Comparison of ENCODE assay signal across 8 mouse cellular contexts in genomic region chr2:145887937-145888765, GRCm38 (mm10). TPM values are rescaled to one million over a fixed set of nuclear protein-coding genes. Genes with fewer than 3 reads are reported as not detected.
DNase-seq lines count a peak whose midpoint lies in the region; ATAC-seq and TF ChIP-seq lines count a peak whose summit lies in the region.

No protein-coding gene starts in this region.

- ATAC-seq in neural tube, embryonic 11.5 days (ENCODE audit: insufficient read depth, low FRiP score, low TSS enrichment), result no peak
- ATAC-seq in liver, embryonic 14.5 days (ENCODE audit: insufficient read depth), result peak; percentile 54; the same call in 1 of the 2 replicates

- no peak overlapping the region for H3K27ac ChIP-seq in neural tube, embryonic 11.5 days (ENCODE audit: low read depth, low read length)
- no peak overlapping the region for H3K27ac ChIP-seq in liver, embryonic 14.5 days

- no peaks in the 10 kb centered on the region for H3K4me1 ChIP-seq in neural tube, embryonic 11.5 days (ENCODE audit: control insufficient read depth, insufficient read depth, low read length)
- peaks cover 0 to 8% of the 10 kb centered on the region in 2 experiments; a peak in 2 of 4 replicates for H3K4me1 ChIP-seq in liver, embryonic 14.5 days (replicated peaks; ENCODE audit: control insufficient read depth in 2 of 2, insufficient read depth in 2 of 2, low read length in 1 of 2)

- TF ChIP-seq EP300 in liver, embryonic 14.5 days (IDR thresholded peaks at IDR 0.05; ENCODE audit: low read depth), result no peak

- TF ChIP-seq CTCF in liver, embryonic 14.5 days (IDR thresholded peaks at IDR 0.05; ENCODE audit: low read depth), result peak; percentile 47

- DNase-seq in neural tube, embryonic 11.5 days (ENCODE audit: low spot score), result peak; percentile 39
- no peak for DNase-seq in neural tube, embryonic 10.5 days (ENCODE audit: extremely low spot score, low spot score)
- DNase-seq in adrenal gland, postnatal 36 days, result peak; percentile 48 to 60
- peak; percentile 78 for DNase-seq in gastrocnemius, postnatal 25 days
- peak; percentile 72 for DNase-seq in kidney, adult 9 months
- peak in 2 of 3 experiments; percentile 19 to 30 for DNase-seq in liver, embryonic 14.5 days (ENCODE audit: low read depth in 3 of 3, low spot score in 3 of 3)
- peak; percentile 23 for DNase-seq in splenic B cell, adult 2 months (ENCODE audit: low read depth, low spot score)
- no peak for DNase-seq in yolk sac, embryonic 10.5 days (ENCODE audit: low spot score)

- WGBS in neural tube, embryonic 11.5 days, result 72% methylated on average over 14 of the region's 14 CpGs
- WGBS in liver, embryonic 14.5 days (ENCODE audit: insufficient replicate concordance), result 48% methylated on average over 14 of the region's 14 CpGs

- H3K9me3 ChIP-seq in neural tube, embryonic 11.5 days (ENCODE audit: control insufficient read depth, low read length), result no peaks in the 10 kb centered on the region
- H3K9me3 ChIP-seq in liver, embryonic 14.5 days (ENCODE audit: control insufficient read depth, low read length), result no peaks in the 10 kb centered on the region

- H3K36me3 ChIP-seq in neural tube, embryonic 11.5 days (ENCODE audit: control insufficient read depth, insufficient read depth, low read length), result no peaks in the 10 kb centered on the region
- no peaks in the 10 kb centered on the region for H3K36me3 ChIP-seq in liver, embryonic 14.5 days (replicated peaks; ENCODE audit: control insufficient read depth, insufficient read depth, low read depth)
- no peaks in the 10 kb centered on the region for H3K36me3 ChIP-seq in splenic B cell, adult 2 months (ENCODE audit: control insufficient read depth, insufficient read depth, low read length, poor library complexity, severe bottlenecking)

- no peak overlapping the region for H3K9ac ChIP-seq in neural tube, embryonic 11.5 days (ENCODE audit: low read length)
- H3K9ac ChIP-seq in liver, embryonic 14.5 days (replicated peaks), result no peak overlapping the region

- no peak overlapping the region for H3K4me3 ChIP-seq in neural tube, embryonic 11.5 days (ENCODE audit: low read depth, low read length)
- H3K4me3 ChIP-seq in liver, embryonic 14.5 days (ENCODE audit: insufficient read depth in 1 of 2, low read depth in 2 of 2, low read length in 2 of 2), result no peak overlapping the region

- H3K4me2 ChIP-seq in neural tube, embryonic 11.5 days (ENCODE audit: low read depth), result no peak overlapping the region
- H3K4me2 ChIP-seq in liver, embryonic 14.5 days (ENCODE audit: low read depth), result no peak overlapping the region

- no peaks in the 10 kb centered on the region for H3K27me3 ChIP-seq in neural tube, embryonic 11.5 days (ENCODE audit: control insufficient read depth, insufficient read depth, low read length)
- H3K27me3 ChIP-seq in liver, embryonic 14.5 days (ENCODE audit: control insufficient read depth, insufficient read depth, low read length), result no peaks in the 10 kb centered on the region
- no peaks in the 10 kb centered on the region for H3K27me3 ChIP-seq in splenic B cell, adult 2 months (ENCODE audit: control insufficient read depth, insufficient read depth, low read length, poor library complexity, severe bottlenecking)

RNA-seq across cellular contexts. Expression of gene Naa20, which starts 13.7 kb away (rescaled TPM):
- 156 and 164 TPM in 2 replicates for polyA plus RNA-seq in neural tube, embryonic 11.5 days (2014; fragmentation: Nextera tagmentation; extraction: Ambion mirVana)
- total RNA-seq in adrenal gland, postnatal 36 days (2021), result 10 to 100 TPM; 51.3 to 60.0 TPM
- 10 to 100 TPM; 54.6 to 57.2 TPM for total RNA-seq in gastrocnemius, postnatal 25 days (2021)
- polyA plus RNA-seq in liver, embryonic 14.5 days (2012; rRNA removed), result 17.2 and 29.9 TPM in 2 replicates
- polyA plus RNA-seq in liver, embryonic 14.5 days (2014; fragmentation: Nextera tagmentation; extraction: Ambion mirVana), result 70.2 and 73.7 TPM in 2 replicates

RNA-seq across cellular contexts. Expression of gene Cfap61, which starts 46.4 kb away (rescaled TPM):
- polyA plus RNA-seq in neural tube, embryonic 11.5 days (2014; fragmentation: Nextera tagmentation; extraction: Ambion mirVana), result 0.91 and 3.1 TPM in 2 replicates
- total RNA-seq in adrenal gland, postnatal 36 days (2021), result 10 to 100 TPM; 21.3 to 27.2 TPM
- not detected for total RNA-seq in gastrocnemius, postnatal 25 days (2021)
- 0.06 TPM in 1 of 2 replicates, not detected in the other for polyA plus RNA-seq in liver, embryonic 14.5 days (2012; rRNA removed)
- polyA plus RNA-seq in liver, embryonic 14.5 days (2014; fragmentation: Nextera tagmentation; extraction: Ambion mirVana), result not detected in 2 replicates

RNA-seq across cellular contexts. Expression of gene Crnkl1, which starts 46.7 kb away (rescaled TPM):
- polyA plus RNA-seq in neural tube, embryonic 11.5 days (2014; fragmentation: Nextera tagmentation; extraction: Ambion mirVana), result 44.1 and 46.5 TPM in 2 replicates
- 10 to 100 TPM; 26.6 to 26.9 TPM for total RNA-seq in adrenal gland, postnatal 36 days (2021)
- 10 to 100 TPM; 13.3 to 14.2 TPM for total RNA-seq in gastrocnemius, postnatal 25 days (2021)
- 4.3 and 10.3 TPM in 2 replicates for polyA plus RNA-seq in liver, embryonic 14.5 days (2012; rRNA removed)
- 18.2 and 18.9 TPM in 2 replicates for polyA plus RNA-seq in liver, embryonic 14.5 days (2014; fragmentation: Nextera tagmentation; extraction: Ambion mirVana)

Comparison
In these comparisons a context has a peak if more than half of its experiments do, and no peak if none do; other contexts are left out.
1. DNase-seq: peak in neural tube, embryonic 11.5 days (single experiment), adrenal gland, postnatal 36 days (2 of 2), gastrocnemius, postnatal 25 days (single experiment), kidney, adult 9 months (single experiment), liver, embryonic 14.5 days (2 of 3) and splenic B cell, adult 2 months (single experiment); none in neural tube, embryonic 10.5 days (single experiment) and yolk sac, embryonic 10.5 days (single experiment).
2. RNA of gene Cfap61, which starts 46.4 kb away (total RNA-seq): 21.3 to 27.2 TPM in adrenal gland, postnatal 36 days; not detected in gastrocnemius, postnatal 25 days; every median in the first group is over 10 times any median in the second.